Mouse (Mus musculus) bone marrow, adult 2 months (tissue): ENCODE results near the gene Slc3a1.

Experiments used
- CTCF ChIP-seq: fragments of 200-500 bp; IDR thresholded peaks from 2 replicates; pipeline ENCODE4 v1.5.1; 2011; ENCODE audit warnings: low read length, control low read depth; ENCODE audit not compliant: control insufficient read depth, insufficient read depth
- POLR2A ChIP-seq: fragments of 200-500 bp; IDR thresholded peaks from 2 replicates; pipeline ENCODE4 v1.6.1; 2011; ENCODE audit warnings: low read depth, mild to moderate bottlenecking, control low read depth, low read length, borderline replicate concordance; ENCODE audit not compliant: control insufficient read depth

- TF ChIP-seq CTCF (no peak), POLR2A (no peak)
Observed at GRCm38 (mm10) chr17:84988514-84988913, 39.7 kb upstream of the Slc3a1 start.
